Comparison of ENCODE assay signal across 28 mouse cellular contexts in the genomic region with DNA sequence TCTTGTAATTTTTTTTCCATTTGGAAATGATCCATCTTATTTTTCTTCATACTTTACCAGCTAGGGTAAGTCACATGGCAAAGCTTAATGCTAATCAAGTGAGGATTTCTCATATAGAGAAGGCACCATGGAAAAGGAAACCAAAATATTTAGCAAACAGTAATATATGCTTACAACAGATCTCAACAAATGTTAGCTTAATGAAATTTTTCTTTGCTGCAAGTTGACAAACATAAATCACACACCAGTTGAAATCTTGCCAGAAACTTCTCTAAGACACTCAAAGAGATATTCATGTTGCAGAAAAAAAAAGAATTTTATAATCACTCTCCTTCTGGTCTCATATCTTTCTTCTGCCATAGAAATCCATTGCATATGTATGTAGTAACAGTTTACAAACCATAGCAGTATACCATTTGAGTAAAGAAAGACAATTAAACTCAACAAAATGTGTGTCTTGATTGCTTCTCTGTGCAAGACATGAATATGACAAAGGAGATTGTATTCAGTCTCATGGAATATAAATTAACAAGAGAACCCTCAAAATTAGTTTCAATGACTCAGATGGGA.
DNase-seq lines count a peak whose midpoint lies in the region; ATAC-seq and TF ChIP-seq lines count a peak whose summit lies in the region.
"Had no signal": no experiment of that assay in that cellular context is flagged by ENCODE, and none has a peak within 500 bp of the region (broad histone marks: within the 10 kb centered on the region; RNA-seq: fewer than 3 reads in every experiment).

No protein-coding gene starts in this region.

- no peaks in the 10 kb centered on the region for H3K9me3 ChIP-seq in forebrain, embryonic 16.5 days (ENCODE audit: control insufficient read depth, low read length)
- no peaks in the 10 kb centered on the region for H3K9me3 ChIP-seq in forebrain, embryonic 11.5 days (ENCODE audit: control insufficient read depth, low read length)
- H3K9me3 ChIP-seq in lung, embryonic 14.5 days (ENCODE audit: low read depth, low read length) = no peaks in the 10 kb centered on the region
- H3K9me3 ChIP-seq: embryonic facial prominence, embryonic 12.5 days; embryonic facial prominence, embryonic 15.5 days; heart, embryonic 12.5 days; heart, embryonic 15.5 days had no signal

- H3K27me3 ChIP-seq in forebrain, embryonic 16.5 days (replicated peaks; ENCODE audit: control insufficient read depth, insufficient read depth, low read length) = no peaks in the 10 kb centered on the region
- no peaks in the 10 kb centered on the region for H3K27me3 ChIP-seq in forebrain, embryonic 11.5 days (ENCODE audit: control insufficient read depth, insufficient read depth, low read length)
- H3K27me3 ChIP-seq in lung, embryonic 14.5 days (ENCODE audit: insufficient read depth, low read length) = no peaks in the 10 kb centered on the region
- H3K27me3 ChIP-seq: embryonic facial prominence, embryonic 12.5 days; embryonic facial prominence, embryonic 15.5 days; heart, embryonic 12.5 days; heart, embryonic 15.5 days; Patski had no signal

- no peaks in the 10 kb centered on the region for H3K36me3 ChIP-seq in forebrain, embryonic 16.5 days (ENCODE audit: control insufficient read depth, insufficient read depth)
- H3K36me3 ChIP-seq in forebrain, embryonic 11.5 days (ENCODE audit: control insufficient read depth, insufficient read depth, low read length) = no peaks in the 10 kb centered on the region
- no peaks in the 10 kb centered on the region for H3K36me3 ChIP-seq in lung, embryonic 14.5 days (ENCODE audit: insufficient read depth)
- H3K36me3 ChIP-seq: embryonic facial prominence, embryonic 12.5 days; embryonic facial prominence, embryonic 15.5 days; heart, embryonic 12.5 days; heart, embryonic 15.5 days had no signal

- no peak for TF ChIP-seq CTCF in lung, embryonic 14.5 days (IDR thresholded peaks at IDR 0.05; ENCODE audit: low read depth)
- no peak for TF ChIP-seq CTCF in lung, adult 2 months (IDR thresholded peaks at IDR 0.05; ENCODE audit: insufficient read depth, low read length)

- no peak overlapping the region for H3K9ac ChIP-seq in forebrain, embryonic 16.5 days (replicated peaks; ENCODE audit: low read depth, low read length)
- H3K9ac ChIP-seq in forebrain, embryonic 11.5 days (ENCODE audit: low read length) = no peak overlapping the region
- no peak overlapping the region for H3K9ac ChIP-seq in lung, embryonic 14.5 days
- H3K9ac ChIP-seq: embryonic facial prominence, embryonic 12.5 days; embryonic facial prominence, embryonic 15.5 days; heart, embryonic 12.5 days; heart, embryonic 15.5 days; hindbrain, embryonic 14.5 days had no signal

- DNase-seq in forebrain, embryonic 11.5 days (ENCODE audit: low spot score) = no peak
- DNase-seq in lung, embryonic 14.5 days = peak; percentile 67
- DNase-seq in lung, adult 2 months = no peak
- DNase-seq in adipocyte (ENCODE audit: low spot score) = peak; percentile 46
- peak; percentile 52 for DNase-seq in brain, embryonic 18.5 days (ENCODE audit: low read depth, low spot score)
- DNase-seq in urinary bladder, postnatal 25 days (ENCODE audit: low spot score) = no peak
- DNase-seq in heart, postnatal 4 days = no peak
- DNase-seq: adrenal gland, adult 2 months; adrenal gland, postnatal 14 days; cerebellum, adult 11 months; cerebellum, adult 2 months; cerebellum, adult 9-11 months; cerebellum, postnatal 25 days; gastrocnemius, postnatal 10 days; gastrocnemius, postnatal 36 days; heart, adult 11 months; heart, postnatal 10 days; heart, postnatal 36 days; kidney, adult 18-20 months had no signal

- 0 out of 2 replicates have a peak, but pooled peaks cover 3% of the 10 kb centered on the region for H3K4me1 ChIP-seq in forebrain, embryonic 16.5 days (replicated peaks; ENCODE audit: control insufficient read depth, insufficient read depth, low read length)
- H3K4me1 ChIP-seq in forebrain, embryonic 11.5 days (replicated peaks; ENCODE audit: control insufficient read depth, insufficient read depth, low read length) = no peaks in the 10 kb centered on the region
- H3K4me1 ChIP-seq in lung, embryonic 14.5 days (ENCODE audit: insufficient read depth) = no peaks in the 10 kb centered on the region
- no peaks in the 10 kb centered on the region for H3K4me1 ChIP-seq in lung, adult 2 months (ENCODE audit: control insufficient read depth, insufficient read depth, low read length)
- H3K4me1 ChIP-seq: embryonic facial prominence, embryonic 12.5 days; embryonic facial prominence, embryonic 15.5 days; heart, embryonic 12.5 days; heart, embryonic 15.5 days had no signal

- no peak for TF ChIP-seq POLR2A in lung, adult 2 months (IDR thresholded peaks at IDR 0.05; ENCODE audit: borderline replicate concordance, extremely low read depth, low read depth, low read length)

- H3K4me3 ChIP-seq in forebrain, embryonic 16.5 days (replicated peaks; ENCODE audit: low read length) = no peak overlapping the region
- no peak overlapping the region for H3K4me3 ChIP-seq in forebrain, embryonic 11.5 days (ENCODE audit: low read depth, low read length)
- no peak overlapping the region for H3K4me3 ChIP-seq in lung, embryonic 14.5 days (ENCODE audit: low read depth, low read length)
- no peak overlapping the region for H3K4me3 ChIP-seq in lung, adult 2 months (replicated peaks; ENCODE audit: extremely low read depth, low read depth, low read length)
- H3K4me3 ChIP-seq: embryonic facial prominence, embryonic 12.5 days; embryonic facial prominence, embryonic 15.5 days; heart, embryonic 12.5 days; heart, embryonic 15.5 days had no signal

- H3K4me2 ChIP-seq in forebrain, embryonic 16.5 days (ENCODE audit: low read length) = no peak overlapping the region
- no peak overlapping the region for H3K4me2 ChIP-seq in forebrain, embryonic 11.5 days (ENCODE audit: low read depth, low read length, severe bottlenecking)
- H3K4me2 ChIP-seq in lung, embryonic 14.5 days = no peak overlapping the region
- H3K4me2 ChIP-seq: embryonic facial prominence, embryonic 12.5 days; embryonic facial prominence, embryonic 15.5 days; heart, embryonic 12.5 days; heart, embryonic 15.5 days; hindbrain, embryonic 14.5 days had no signal

- H3K27ac ChIP-seq in forebrain, embryonic 16.5 days (ENCODE audit: low read length) = no peak overlapping the region
- H3K27ac ChIP-seq in forebrain, embryonic 11.5 days (ENCODE audit: low read depth, low read length) = no peak overlapping the region
- no peak overlapping the region for H3K27ac ChIP-seq in lung, embryonic 14.5 days (ENCODE audit: low read depth)
- H3K27ac ChIP-seq: embryonic facial prominence, embryonic 12.5 days; embryonic facial prominence, embryonic 15.5 days; heart, embryonic 15.5 days; hindbrain, embryonic 14.5 days; hindbrain, postnatal 0 days had no signal

- peak; percentile 69 for ATAC-seq in forebrain, embryonic 16.5 days
- no peak for ATAC-seq in forebrain, embryonic 11.5 days (replicated peaks; ENCODE audit: low FRiP score)
- no peak for ATAC-seq in lung, embryonic 14.5 days (ENCODE audit: insufficient read depth)
- ATAC-seq: hindbrain, postnatal 0 days; inflammation-experienced regulatory T-cells, adult 6 months; Patski had no signal

Comparison
In these comparisons a context has a peak if more than half of its experiments do, and no peak if none do; other contexts are left out.
1. DNase-seq: peak in lung, embryonic 14.5 days (single experiment), adipocyte (single experiment) and brain, embryonic 18.5 days (single experiment); none in forebrain, embryonic 11.5 days (single experiment), lung, adult 2 months (single experiment), urinary bladder, postnatal 25 days (single experiment) and heart, postnatal 4 days (single experiment).